Mouse (Mus musculus) monocyte, adult 2 months (primary cell): ENCODE data around the gene Tbrg1.
A peak's percentile ranks its signal among the peaks of the same experiment; 100 is the strongest.

Source experiments
- DNase-seq, 2 experiments: peaks; one replicate each; pipeline ENCODE4 v3.0.0; 2022; ENCODE audit warnings: low spot score in 2 of 2, low read depth in 1 of 2

The Tbrg1 gene

DNA sequence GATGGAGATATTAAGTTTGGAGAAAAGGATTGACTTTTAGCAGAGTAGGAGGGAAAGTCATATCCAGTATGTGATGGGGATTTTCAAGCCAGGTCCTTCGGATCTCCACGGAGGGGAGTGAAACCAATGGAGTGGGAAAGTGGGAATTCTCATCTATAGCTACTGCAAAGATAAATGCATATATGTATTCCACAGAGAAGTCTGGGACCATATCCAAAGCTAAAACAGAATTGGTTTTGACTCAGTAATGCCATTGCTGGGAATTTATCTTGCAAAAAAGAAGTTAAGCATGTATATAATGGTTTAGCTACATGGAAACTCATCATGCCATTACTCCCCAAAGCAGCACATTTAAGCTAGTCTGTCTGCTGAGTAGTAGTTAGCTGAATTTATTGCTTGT is 24.8 kb downstream of the Tbrg1 start:
- no peak for DNase-seq

- DNase-seq, result no peak
These were observed 27.2 kb downstream of the Tbrg1 start for GRCm38 (mm10) chr9:37629941-37630340.

DNA sequence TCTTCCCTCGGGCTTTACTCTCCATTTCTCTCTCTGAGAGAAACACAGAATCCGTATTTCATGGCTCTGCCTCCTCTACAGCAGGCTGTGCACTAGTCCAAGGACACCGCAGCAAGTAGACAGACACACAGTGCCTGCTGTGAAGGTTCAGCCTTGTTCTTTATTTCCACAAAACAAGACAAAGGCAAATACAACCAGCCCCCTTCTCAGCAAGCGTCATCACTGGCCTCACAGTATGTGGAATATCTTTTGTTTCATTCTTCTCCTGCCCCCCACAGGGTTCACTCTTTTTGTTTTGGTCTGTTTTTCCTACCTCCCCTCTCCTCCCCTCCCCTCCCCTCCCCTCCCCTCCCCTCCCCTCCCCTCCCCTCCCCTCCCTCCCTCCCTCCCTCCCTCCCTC is 28.5 kb downstream of the Tbrg1 start:
- DNase-seq, result no peak

DNA sequence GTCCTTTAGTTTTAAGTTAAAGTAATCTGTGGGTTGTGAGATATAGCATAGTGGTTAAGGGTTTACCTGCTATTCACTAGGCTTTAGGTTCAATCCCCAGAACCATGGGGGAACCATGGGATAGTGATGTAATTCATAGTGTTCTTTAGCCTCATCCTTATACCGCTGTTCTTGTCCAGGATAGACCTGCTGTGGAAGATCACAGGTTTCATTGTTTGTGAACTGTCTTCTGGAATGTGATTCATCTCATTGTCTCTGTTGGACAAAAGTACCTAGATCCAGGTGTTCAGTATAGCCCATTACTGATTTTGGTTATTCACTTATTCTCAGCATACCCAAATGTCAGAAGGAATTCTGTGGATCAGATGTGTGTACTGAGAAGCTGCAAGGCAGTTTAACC is 29.8 kb downstream of the Tbrg1 start:
- DNase-seq, result no peak

GRCm38 (mm10) chr9:37626103-37626567 is 31.0 kb downstream of the Tbrg1 start:
- no peak for DNase-seq

DNA sequence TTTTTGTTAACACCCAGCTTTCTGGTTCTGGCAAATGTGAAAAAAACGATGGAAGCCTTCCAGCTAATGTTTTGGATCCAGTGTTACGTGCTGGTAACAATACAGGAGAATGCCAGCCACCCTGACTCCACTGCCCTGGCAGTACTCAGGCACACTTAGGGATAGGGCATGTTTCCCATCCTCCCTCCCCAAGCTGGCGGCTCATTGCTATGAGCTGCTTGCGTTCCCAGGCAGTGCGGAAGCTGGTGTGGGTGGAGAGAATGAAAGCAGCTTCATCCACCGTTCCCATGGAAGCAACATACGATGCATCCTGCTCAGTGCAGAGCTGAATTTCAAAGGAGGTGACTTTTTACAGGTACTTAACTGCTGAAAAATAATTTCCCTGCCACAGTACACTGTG is 31.5 kb downstream of the Tbrg1 start:
- DNase-seq, result no peak

GRCm38 (mm10) chr9:37625129-37625528 is 32.0 kb downstream of the Tbrg1 start:
- DNase-seq, result no peak

GRCm38 (mm10) chr9:37624502-37624901 is 32.6 kb downstream of the Tbrg1 start:
- DNase-seq, result no peak

DNA sequence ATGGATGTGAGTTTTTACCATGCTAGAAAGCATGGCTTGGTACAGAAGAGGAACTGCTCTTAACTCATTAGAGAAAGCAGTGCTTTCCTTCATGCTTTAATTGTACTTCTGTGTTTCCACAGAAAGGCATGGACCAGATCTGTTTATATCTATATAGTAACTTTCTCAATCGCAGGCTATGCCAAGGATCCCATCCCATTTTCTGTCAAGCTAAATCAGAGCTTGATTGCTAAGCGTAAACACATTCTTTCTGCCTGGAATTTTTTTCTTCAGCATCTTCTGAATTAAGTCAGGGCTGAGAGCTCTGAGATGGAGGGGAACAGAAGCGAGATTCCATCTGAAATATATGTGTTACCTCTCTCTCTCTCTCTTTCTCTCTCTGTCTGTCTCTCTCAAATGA is 33.1 kb downstream of the Tbrg1 start:
- DNase-seq, result no peak

GRCm38 (mm10) chr9:37621290-37621689 is 35.8 kb downstream of the Tbrg1 start:
- DNase-seq, result no peak

DNA sequence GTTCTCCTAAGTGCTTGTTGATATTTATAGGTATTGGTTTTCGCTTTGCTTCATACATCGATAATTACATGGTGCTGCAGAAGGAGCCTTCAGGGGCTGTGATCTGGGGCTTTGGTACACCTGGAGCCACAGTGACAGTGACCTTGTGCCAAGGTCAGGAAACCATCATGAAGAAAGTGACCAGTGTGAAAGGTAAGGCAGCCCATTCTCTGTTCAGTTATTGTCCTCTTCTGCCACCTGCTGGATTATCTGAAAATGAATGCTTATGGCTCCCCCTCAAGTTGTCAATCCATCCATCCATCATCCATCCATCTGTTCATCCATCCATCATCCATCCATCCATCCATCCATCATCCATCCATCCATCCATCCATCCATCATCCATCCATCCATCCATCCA is 40.3 kb downstream of the Tbrg1 start:
- DNase-seq, result no peak

- no peak for DNase-seq
These were observed 41.9 kb downstream of the Tbrg1 start for GRCm38 (mm10) chr9:37615220-37615619.

GRCm38 (mm10) chr9:37614316-37614715 is 42.8 kb downstream of the Tbrg1 start:
- no peak for DNase-seq

DNA sequence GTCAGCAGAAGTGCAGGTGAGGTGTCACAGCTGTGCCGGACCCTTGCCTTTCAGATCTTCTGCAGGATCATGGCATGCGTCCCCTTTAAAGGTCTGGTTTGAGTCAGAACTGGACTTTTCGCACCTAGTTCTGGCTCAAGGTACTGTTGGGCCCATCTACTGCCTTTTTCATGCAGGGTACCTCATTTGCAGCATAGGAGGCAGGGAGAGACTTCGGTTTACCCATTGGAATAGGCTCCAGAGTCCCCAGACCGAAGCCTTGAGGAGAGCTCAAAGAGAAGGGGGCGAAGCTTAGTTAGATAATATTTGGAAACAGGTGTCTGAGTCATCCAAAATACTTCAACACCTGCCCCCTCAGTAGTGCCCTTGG is 43.2 kb downstream of the Tbrg1 start:
- DNase-seq, result no peak

GRCm38 (mm10) chr9:37613182-37613910 is 43.8 kb downstream of the Tbrg1 start, which contains the start of gene Spa17:
Gene Spa17, minus strand, starts transcription at chr9:37613722.
- peak; percentile 52 to 61 for DNase-seq

DNA sequence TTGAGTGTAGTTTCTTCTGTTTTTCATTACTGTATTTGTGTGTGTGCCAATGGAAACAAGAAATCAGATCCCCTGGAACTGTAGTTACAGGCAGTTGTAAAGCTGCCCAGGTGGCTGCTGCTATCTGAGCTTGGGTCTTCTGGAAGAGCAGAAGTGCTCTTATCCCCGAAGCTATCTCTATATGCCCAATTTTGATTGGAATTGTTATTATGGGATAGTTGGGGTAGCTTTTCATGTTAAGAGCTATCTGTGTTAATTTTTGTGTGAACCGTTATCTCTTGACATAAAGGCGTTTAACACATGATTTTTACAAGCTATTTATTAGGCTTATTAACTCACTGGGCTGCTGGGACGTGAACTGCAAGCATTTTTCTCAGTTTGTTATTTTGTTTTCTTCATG is 47.6 kb downstream of the Tbrg1 start:
- no peak for DNase-seq

DNA sequence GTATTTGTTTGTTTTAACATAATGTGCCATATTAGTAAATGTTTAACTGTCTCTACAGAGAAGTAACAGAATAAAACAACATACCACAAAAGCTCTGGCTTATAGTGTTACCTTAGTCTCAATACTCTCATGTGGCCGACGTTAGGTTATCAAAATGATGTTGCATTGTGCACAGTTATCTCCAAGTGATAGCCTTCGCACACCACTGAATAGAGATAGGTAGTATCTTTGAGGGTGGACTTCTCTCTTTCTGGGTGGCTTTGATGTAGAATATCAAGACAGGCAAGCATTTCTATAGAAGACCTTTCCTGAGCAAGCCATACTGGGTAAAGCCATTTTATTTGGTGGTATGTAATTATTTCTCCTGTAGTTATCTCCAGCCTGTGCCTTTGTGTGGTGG is 52.0 kb downstream of the Tbrg1 start:
- no peak for DNase-seq

DNA sequence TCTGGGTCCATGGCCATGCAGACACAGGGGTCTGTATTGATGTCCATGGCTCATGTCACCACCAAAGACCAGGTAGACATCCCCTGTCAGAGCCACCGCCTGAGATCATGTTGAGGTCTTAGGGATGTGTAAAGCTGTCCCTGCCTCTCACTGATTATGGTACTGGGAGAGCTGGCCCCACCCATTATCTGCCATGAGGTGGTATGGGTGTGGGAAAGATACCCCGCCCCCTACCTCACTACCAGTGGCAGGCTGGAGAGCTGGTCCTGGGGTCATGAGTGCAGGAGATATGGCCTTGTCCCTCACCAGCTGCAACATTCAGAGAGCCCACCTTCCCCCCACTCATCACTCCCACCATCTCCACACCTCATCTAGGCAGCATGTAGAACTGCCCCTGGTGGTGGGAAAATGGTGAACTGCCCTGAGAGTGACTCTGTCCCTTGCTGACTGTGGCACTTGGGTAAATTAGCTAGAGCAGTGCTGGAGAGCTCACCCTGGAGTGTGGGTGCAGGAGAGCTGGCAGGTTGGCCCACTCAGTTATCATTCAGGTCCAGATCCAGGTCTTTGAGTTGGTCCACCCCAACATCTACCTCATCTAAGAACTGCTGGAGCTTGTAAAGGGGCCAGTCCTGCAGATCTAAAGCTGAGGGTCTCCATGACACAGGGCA is 56.4 kb downstream of the Tbrg1 start:
- no peak for DNase-seq
